Mouse (Mus musculus) embryo, embryonic 11.5 days (tissue): ENCODE results near the gene Gm8220.
"Not testable (repeated sequence)": the region's sequence is repeated elsewhere in the genome, so short reads cannot be mapped to it uniquely, and the experiment has no call there.

Experiments
- DNase-seq: peaks from one replicate; pipeline ENCODE4 v3.0.0-alpha.2; 2012; ENCODE audit warnings: low read depth, low spot score

Gene Gm8220

GRCm38 (mm10) chr14:44285280-44285679, at the start of gene Gm8220:
Gm8220 (plus strand) TSS chr14:44285580.
- DNase-seq, result not testable (repeated sequence)

GRCm38 (mm10) chr14:44248039-44248438, 37.3 kb upstream of the Gm8220 start:
- DNase-seq, result no peak

- not testable (repeated sequence) for DNase-seq
Measured at GRCm38 (mm10) chr14:44312049-44312448, 26.7 kb downstream of the Gm8220 start.

- DNase-seq, result not testable (repeated sequence)
Measured at GRCm38 (mm10) chr14:44338484-44338883, 53.1 kb downstream of the Gm8220 start, which contains the start of gene Gm5930. Gm5930 (minus strand) TSS chr14:44338584.
